Mouse (Mus musculus) ovary, postnatal 14 days (tissue): ENCODE results near the gene Dennd1a.

Experiments
- DNase-seq: peaks from one replicate; pipeline ENCODE4 v3.0.0; 2022; ENCODE audit warnings: low spot score

The Dennd1a gene

DNA sequence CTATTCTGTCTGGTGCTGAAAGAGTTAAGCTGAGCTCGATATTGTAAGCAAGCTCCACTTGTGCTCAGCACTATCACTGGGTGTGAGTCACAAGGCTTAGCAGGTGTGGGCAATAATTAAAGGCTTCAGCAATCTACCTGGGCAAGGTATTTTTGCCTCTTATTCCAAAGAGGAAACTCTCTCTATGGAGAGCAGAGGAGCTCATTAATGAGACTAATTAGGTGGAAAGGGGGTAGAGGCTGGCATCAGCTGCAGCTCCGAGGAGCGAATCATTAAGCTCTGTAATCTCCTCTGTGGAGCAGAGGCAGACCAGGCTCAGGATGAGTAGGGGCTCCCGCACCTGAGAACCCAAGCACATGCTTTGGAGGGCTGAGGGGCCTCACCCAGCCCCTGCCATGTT lies 407.5 kb downstream of the Dennd1a start:
- DNase-seq: no peak

DNA sequence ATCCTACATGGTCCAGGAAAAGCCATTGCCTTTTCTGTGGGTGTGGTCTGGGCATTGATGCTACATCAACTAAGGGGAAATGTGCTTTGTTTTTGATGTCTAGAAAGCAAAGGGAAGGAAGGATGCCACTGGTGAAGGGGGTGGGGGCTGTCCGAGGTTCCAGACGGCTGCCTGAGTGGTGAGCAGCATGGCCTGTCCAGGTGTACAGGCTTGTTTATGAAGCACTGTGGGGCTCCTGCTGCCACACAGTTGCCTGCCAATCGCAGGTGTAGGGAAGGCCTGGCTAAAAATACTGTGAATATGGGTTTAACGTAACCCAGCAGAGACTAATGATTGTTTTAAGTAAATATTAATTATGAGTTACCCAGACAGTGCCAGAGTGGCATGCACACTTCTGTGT lies 414.4 kb downstream of the Dennd1a start:
- DNase-seq: no peak

- DNase-seq: no peak
Observed at GRCm38 (mm10) chr2:37869628-37870027, 417.6 kb downstream of the Dennd1a start.

DNA sequence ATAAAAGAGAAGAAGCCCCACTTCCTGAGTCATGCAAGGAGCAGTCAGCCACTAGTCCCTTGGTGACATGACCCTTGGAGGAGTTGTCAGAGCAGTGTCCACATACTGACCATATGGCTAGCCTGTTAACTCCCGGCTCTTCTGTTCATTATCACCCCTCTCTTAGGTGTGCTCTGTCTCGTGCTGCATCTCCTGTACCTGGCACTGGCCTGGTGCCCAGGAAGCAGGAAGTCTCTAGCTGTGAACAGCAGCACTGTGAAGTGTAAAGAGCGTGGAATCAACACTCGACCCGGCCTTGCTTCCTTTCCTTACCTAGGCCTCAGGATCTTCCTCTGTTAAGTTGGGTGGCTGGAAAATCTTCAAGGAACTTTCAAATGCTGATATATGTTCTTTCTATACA lies 419.8 kb downstream of the Dennd1a start:
- DNase-seq: no peak

DNA sequence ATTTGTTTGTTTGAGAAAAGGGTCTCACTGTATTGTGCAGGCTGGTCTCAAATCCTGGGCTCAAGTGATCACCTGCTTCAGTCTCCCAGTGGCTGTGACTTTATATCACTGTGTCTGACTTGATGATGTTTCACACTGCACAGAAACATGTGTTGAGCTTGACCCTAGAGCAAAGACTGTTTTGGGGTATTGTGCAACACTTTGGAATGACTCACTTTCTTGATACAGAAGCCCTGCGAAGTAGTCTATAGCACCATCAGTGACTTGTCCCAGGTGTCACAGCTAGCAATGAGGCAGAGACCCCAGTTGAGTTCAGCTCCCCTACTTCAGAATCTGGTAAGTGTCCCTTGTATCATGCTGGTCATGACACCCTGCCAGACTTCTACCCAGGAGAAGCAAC lies 429.7 kb downstream of the Dennd1a start:
- DNase-seq: no peak

DNA sequence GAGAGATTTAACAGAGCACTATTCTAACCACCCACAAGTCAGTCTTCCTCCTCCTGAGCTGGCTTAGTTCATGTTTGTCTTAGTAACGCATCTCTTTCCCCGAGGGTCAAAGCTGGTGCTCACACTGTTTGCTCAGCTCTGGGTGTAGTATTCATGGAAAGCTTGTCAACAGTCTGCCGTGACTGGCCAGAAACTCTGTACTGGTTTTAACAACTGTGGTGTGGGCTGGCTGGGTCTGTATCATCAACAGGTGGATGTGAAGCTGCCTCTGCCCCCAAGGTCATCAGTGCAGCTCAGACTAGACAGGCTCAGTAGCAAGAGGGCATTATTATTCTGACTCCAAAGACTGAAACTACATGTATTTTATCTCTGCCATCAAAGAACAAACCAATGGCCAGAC lies 430.2 kb downstream of the Dennd1a start:
- DNase-seq: no peak

- DNase-seq: no peak
Observed at GRCm38 (mm10) chr2:37855226-37855625, 432.0 kb downstream of the Dennd1a start.

DNA sequence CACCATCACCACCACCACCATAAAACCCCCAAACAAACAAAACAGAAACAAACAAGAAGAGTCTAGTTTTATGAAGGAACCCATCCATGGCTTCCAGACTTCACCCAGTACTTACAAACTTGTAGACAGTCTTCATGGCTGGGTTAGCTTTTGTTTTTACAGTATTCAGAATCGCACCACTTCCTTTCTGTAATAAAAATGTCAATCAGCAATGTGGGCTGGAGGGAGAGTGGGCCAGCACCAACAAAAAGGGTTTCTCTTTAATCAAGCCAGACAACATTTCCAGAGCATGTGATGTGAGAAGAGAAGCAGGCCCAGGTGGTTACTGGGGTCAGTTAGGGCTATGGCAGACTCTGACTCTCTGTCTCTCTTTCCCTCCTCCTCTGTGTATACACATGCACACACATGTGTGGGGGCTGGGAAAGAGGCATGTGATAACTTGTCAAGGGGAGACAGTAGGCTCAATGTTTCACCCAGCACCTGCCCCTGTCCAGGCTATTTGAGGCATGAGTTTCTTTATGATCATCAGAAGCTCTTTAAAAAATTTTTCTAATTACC lies 433.2 kb downstream of the Dennd1a start:
- DNase-seq: no peak

GRCm38 (mm10) chr2:37850626-37851025 lies 436.6 kb downstream of the Dennd1a start:
- no peak for DNase-seq

DNA sequence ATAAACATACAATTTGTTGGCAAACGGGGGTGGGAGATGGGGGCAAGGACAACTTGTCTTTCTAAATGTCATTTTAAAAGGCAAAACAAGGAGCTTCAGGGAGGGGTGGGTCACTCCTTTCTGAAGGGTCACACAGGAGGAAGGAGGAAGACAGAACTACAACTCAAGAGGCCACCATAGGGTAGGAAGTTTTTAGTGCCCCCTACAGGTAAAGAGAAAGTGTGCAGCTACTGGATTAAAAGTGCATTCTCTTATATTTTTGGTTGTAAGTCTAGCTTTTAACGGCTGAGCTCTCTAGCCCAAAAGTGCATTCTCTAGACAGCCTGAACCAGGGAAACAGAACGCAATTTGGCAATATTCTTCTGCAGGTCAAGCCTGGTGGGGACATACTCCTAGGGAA lies 437.8 kb downstream of the Dennd1a start:
- DNase-seq: no peak

GRCm38 (mm10) chr2:37842719-37843118 lies 444.5 kb downstream of the Dennd1a start:
- no peak for DNase-seq

DNA sequence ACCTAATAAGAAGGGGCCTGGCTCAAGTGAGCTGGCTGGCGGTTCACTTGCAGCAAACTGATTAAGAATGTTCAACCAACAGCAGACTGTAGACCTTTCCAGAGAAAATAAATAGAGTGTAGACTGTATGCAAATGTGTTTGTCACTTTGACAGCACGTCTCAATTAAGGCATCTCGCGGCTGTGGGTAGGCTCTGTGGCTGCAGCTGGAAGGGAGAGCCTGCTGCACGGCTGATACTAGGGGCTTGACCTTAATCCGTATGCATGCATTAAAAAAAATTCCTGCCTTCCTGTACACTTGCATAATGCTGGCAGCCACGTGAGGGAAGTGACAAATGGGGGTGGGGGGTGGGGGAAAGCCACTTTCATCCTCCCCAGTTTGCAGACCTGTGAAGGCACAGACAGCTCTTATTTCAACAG lies 445.0 kb downstream of the Dennd1a start:
- no peak for DNase-seq

GRCm38 (mm10) chr2:37839922-37840321 lies 447.3 kb downstream of the Dennd1a start:
- DNase-seq: no peak

- DNase-seq: no peak
Observed at GRCm38 (mm10) chr2:37838202-37838984, 448.8 kb downstream of the Dennd1a start.

DNA sequence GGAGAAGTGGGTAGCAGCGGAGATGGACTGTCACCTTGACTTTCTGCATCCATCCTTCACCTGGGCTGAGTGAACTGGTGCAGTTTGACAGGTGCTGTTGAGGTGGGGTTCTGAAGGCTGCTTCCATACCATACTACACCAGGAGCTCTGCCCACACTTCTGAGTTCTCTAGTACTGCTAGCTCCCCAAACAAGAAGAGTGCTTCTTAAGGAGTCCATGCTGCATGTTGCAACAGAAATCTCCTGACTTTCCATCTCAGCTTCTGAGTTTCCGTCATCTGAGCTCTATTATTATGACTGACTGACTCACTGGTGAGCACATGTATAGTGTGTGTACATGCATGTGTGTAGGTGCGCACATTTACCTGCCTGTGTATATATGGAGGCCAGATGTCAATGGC lies 449.6 kb downstream of the Dennd1a start:
- no peak for DNase-seq

GRCm38 (mm10) chr2:37836926-37837325 lies 450.3 kb downstream of the Dennd1a start:
- DNase-seq: no peak

DNA sequence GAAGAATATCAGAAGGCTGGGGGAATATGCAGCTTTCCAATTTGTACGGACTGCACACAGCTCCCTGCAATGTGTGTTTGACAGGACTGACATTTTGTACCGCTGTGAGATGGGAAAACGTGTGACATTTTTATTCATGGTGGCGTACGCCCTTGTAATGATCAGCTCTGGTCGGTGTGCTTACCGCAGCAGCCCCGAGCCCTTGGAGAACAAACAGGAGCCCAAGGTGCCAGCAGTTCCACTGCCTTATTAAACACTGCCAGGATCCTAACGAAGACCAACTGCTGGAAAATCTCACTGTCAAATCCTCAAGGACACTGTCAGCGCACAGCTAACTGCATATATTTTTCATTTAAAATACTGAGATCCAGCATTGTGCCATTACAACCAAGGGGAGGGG lies 454.9 kb downstream of the Dennd1a start:
- DNase-seq: no peak

- no peak for DNase-seq
Observed at GRCm38 (mm10) chr2:37829758-37830275, 457.4 kb downstream of the Dennd1a start.

DNA sequence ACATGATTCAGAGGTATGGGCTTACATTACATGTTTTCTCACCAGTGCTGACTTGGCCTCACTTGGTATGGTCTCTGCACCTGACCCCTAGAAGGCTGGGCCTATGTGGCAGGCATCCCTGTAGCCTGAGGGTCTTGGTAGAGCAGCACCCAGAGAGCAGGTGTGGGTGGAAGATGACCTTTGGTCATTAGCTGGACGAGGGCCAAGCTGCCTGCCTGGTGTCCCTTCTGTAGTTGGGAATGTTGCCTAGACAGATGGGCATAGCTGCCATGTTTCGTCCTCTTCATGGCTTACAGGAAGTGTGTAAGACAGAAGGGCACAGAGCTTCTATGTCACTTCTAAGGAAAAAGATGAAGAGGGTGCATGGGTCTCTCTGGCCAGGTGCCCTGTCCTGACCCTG lies 463.4 kb downstream of the Dennd1a start:
- DNase-seq: no peak

GRCm38 (mm10) chr2:37822122-37822521 lies 465.1 kb downstream of the Dennd1a start:
- no peak for DNase-seq

- no peak for DNase-seq
Observed at GRCm38 (mm10) chr2:37819526-37820152, 467.6 kb downstream of the Dennd1a start.

DNA sequence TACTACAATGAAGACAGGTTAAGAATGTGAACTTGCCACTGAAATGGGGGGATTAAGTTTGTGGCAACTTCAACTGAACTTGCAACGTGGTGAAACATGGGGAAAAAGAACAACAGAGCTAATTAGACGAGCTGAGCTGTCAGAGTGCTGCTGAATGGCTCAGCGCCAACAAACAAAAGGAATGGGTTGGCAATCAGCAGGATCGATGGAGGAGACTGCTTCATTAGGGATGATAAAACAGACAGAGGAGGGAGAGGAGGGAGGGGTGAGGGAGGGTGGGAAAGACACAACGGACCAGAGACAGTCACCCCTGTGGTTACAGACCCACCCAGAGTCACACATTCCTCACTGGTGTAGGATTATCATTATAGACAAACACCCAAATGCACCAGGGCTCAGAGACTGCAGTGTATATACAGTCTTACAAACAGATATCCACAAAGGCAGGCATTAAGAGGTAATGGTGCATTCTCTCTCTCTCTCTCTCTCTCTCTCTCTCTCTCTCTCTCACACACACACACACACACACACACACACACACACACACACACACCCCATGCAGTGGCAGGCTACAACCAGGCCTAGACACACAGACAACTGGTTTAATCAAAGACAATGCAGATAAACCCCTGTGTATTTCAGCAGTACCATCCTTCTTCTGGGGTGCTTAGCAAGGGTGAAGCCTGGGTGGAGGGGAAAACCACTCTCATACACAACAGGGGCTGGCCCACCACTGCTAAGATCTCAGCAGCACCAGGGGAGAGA lies 468.2 kb downstream of the Dennd1a start:
- DNase-seq: no peak
